Mouse (Mus musculus) heart, postnatal 25 days (tissue): ENCODE data around the gene Mlana. TPM values are rescaled to one million over a fixed set of nuclear protein-coding genes. Genes with fewer than 3 reads are reported as not detected.

Experiments used
- DNase-seq: peaks from one replicate; pipeline ENCODE4 v3.0.0; 2022; ENCODE audit warnings: low spot score
- intact Hi-C: fragments of 180-260 bp; cut with DNase I; formaldehyde crosslinking; loops from one replicate; pipeline ENCODE4 v1.15.1; 2025
- total RNA-seq, 2 experiments: library from RNA; stranded (reverse); gene quantifications; 2 replicates each; pipeline ENCODE4 v1.2.3; 2021

Gene Mlana
- total RNA-seq, 2 experiments from 2014 or later, result 0.57 to 1.0 TPM

GRCm38 (mm10) chr19:29674946-29675345 lies 22.7 kb upstream of the Mlana start:
- intact Hi-C loops, result no loop called here
- DNase-seq, result no peak

DNA sequence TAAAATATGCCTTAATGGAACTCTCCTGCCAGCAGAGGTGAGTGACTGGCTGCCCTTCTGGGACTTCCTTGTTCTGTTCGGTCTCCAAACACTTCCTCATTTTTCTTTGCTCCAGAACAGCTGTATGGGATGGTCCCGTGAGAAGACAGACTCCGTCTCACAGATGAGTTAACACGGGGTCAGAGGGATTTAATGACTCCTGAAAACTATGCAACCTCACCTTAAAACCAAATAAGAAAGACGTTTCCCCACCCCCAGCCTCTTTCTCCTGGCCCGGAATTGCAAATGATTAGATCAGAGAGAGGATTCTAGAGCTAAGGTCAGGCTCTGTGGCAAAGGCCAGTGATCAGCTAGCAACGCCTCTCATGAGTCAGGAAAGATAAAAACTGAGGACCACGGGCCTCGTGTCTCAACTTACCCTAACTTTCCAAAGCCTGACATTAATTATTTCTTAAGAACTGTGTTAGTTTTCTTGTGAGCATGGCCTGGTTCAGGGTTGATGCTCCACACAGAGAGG lies 22.0 kb upstream of the Mlana start:
- no peak for DNase-seq
- intact Hi-C loops, result no loop called here

- no peak for DNase-seq
- intact Hi-C loops, result no loop called here
Observed at GRCm38 (mm10) chr19:29676479-29677193, 21.0 kb upstream of the Mlana start.

DNA sequence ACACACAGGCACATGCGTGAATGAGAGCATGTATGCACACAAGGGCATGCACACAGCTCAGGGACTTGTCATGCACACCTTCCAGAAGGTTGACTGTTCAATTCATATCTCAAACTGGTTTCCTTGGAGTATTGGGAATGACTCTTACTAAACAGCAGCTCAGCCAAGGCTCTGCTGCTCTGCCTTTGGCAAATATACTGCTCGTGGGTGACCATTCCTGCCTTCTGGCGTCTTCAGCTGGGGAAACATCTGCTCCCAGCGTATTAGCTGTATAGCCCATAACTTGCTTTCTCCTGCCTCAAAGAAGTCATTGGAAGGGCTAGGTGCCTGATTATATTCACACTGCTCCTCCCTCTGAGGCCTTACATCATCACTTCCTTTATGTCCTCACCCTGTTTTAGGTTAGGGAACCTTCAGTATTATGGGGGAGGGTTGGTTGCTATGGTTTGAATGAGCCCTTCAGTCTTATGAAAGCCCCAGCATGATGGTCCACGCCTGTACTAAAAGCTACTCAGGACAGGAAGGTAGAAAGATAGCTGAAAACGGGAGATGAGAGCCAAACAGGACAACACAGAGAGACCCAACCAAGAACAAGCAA lies 19.3 kb upstream of the Mlana start:
- no peak for DNase-seq
- intact Hi-C loops, result no loop called here

DNA sequence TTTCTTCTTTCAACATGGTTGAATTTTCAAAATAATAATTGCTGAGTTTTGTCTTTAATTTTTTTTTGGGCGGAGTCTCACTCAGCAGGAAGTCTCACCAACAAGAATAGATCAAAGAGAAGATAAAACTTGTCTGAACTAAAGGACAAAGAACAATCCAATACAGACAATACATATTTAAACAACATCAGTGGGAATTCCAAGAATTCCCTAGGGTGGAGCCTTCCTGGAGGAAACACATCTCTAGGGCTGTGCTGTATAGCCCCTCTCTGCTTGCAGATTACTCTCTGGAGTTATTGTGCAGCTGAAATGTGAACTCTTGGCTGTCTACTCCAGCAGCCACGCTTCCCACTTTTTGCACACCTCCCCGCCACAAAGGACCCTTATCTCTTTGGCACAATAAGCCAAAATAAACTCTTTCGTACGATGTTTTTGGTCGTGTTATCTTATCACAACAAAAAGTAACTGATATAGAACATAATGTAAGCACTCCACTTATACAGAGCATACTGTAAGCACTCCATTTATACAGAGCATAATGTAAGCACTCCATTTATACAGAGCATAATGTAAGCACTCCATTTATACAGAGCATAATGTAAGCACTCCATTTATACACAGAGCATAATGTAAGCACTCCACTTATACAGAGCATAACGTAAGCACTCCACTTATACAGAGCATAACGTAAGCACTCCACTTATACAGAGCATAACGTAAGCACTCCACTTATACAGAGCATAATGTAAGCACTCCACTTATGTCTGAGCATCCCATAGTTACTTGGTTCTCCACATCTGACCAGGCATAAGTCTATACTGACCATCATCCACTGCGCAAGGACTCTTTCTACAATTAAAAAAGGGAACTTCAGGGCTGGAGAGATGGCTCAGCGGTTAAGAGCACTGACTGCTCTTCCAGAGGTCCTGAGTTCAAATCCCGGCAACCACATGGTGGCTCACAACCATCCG lies 17.2 kb upstream of the Mlana start:
- intact Hi-C loops, result loop anchor here (5.0 to 10.0 kb wide), 2 partner anchors 297 to 524 kb away; no protein-coding TSS in a partner anchor
- no peak for DNase-seq

DNA sequence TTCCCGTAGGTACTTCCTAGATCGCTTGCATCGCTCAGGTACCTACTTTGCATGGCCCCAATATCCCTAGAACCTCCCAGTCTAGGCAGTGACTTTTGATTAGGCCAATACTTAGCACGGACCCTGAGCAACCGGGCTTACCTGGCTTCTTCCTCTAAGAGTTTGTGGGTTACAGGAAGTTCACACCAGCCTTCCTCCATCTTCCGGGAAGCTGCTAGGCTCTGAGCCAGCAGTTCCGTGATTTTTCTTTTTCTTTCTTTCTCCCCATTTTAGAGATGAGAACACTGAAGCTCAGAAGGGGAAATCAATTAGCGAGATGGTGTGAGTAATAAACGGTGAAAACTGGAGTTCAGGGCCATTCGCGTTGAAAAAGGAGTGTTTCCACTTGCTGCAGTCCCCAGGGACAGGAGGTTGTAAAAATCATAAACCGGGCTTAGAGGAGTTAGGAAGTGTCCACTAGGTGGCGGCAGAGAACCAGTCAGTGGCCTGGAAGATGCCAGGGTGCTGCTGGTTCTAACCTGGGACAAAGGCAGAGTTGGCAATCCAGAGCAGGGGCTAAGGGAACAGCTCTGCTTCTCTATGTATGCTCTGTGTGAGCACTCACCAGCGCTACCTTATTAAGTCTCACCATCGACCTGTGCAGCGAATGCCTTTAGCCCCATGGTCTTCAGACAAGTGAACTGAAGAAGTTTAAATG lies 13.6 kb upstream of the Mlana start:
- DNase-seq, result peak; percentile 14
- intact Hi-C loops, result loop anchor here (2.0 to 10.0 kb wide), 3 partner anchors 137 to 521 kb away; no protein-coding TSS in a partner anchor

- intact Hi-C loops, result no loop called here
- DNase-seq, result no peak
Observed at GRCm38 (mm10) chr19:29695071-29695470, 2.6 kb upstream of the Mlana start.

- DNase-seq, result no peak
- intact Hi-C loops, result no loop called here
Observed at GRCm38 (mm10) chr19:29696309-29696708, 1.3 kb upstream of the Mlana start.

- intact Hi-C loops, result no loop called here
- no peak for DNase-seq
Observed at GRCm38 (mm10) chr19:29696840-29697239, 784 bp upstream of the Mlana start.

DNA sequence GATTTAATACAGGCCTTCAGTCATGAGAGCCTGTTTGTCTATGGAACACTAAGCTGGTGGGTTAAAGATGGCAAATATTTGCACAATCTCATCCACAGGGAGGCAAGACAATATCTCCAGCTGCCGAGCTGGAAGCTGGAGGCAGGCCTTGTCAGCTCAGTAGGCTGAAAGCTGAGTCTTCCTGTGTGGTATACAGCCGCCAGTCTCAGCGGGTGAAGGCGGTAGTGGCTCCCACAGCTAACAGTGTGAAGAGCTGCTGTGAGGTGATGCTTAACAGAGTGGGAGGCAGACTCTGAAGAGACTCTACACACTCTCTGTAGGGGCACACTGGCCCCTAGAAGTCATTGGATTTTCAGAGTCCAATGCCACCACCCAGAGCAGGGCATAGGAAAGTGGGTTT lies 4.1 kb downstream of the Mlana start:
- no peak for DNase-seq
- intact Hi-C loops, result no loop called here

GRCm38 (mm10) chr19:29704436-29704835 lies 6.8 kb downstream of the Mlana start:
- intact Hi-C loops, result no loop called here
- DNase-seq, result no peak

DNA sequence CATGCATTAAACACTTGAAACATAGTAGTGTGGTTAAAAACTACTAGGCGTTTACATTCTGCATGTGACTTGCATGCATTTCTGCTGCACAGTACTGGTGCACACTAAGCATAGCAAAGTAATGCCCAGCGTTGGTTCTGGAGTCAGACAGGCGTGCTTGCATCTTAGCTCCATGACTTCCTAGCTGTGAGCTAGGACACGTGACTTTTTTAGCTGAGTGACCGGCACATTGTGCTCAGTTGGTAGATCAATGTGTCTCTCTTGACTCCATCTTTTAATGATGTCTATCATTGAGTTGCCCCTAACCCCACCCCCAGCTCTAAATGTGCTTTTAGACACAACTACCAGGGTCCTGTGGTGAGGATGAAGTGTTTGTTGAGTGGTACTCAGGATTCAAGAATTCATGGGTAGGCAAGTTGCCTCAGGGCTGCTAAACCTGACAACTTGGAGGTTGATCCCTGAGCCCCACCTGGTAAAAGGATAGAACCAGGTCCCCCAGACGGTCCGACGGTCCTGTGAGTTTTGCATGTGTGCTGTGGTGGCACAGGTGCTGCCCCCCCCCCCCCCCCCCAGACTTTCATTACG lies 9.8 kb downstream of the Mlana start:
- intact Hi-C loops, result no loop called here
- DNase-seq, result no peak

DNA sequence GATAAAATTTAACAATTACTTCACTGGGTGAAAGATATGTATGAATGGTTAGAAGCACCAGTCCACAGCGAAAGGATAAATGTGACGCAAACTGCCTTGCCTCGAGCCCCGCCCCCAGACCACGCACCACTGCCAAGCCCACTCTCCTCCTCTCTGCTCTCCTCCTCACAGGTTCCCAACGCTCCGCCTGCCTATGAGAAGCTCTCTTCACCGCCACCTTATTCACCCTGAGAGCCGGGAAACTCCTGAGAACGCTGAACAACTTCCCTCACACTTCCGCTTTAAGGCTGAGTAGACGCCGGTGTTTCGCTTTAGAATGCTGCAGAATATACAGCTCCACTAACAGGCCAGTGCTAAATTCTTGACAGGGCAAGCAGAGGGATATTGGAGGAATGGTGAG lies 10.4 kb downstream of the Mlana start:
- DNase-seq, result no peak

DNA sequence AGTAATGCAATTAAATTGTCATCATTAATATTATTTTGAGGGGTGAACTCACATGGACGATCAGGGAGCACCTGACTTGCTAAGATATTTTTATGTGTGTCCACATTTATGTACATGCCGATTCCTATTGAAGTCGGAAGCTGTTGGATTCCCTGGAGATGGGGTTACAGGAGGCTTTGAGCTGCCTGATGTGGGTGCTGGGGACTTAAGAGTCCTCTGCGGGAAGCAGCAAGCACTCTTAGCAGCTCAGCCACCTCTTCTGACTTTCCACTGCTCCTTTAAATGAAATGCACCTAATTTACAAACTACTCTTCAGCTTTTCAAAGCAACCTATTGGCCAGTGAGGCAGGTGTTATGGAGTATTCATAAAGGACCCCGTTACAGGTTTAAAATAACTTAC lies 10.8 kb downstream of the Mlana start:
- intact Hi-C loops, result no loop called here
- DNase-seq, result no peak

More for the DNA sequence above, 10.4 kb downstream of the Mlana start:
- intact Hi-C loops, result no loop called here

DNA sequence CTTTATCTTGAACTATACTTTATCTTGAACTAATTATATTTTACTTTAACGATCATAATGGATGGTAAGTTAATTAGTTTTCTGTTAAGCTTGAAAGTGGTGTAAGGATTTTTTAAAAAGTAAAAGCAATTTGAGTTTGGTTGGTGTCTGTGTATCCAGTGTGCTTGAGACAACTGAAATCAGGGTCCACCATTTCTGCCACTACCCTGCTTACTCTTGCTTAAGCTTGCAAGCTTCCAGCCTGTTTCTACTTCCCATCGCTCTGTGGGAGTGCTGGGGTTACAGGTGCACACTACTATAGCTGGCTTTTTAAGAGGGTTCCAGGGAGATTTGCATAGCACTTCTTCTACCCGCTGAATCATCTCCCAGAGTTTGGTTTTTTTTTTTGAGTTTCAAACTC lies 11.8 kb downstream of the Mlana start:
- intact Hi-C loops, result no loop called here
- no peak for DNase-seq

DNA sequence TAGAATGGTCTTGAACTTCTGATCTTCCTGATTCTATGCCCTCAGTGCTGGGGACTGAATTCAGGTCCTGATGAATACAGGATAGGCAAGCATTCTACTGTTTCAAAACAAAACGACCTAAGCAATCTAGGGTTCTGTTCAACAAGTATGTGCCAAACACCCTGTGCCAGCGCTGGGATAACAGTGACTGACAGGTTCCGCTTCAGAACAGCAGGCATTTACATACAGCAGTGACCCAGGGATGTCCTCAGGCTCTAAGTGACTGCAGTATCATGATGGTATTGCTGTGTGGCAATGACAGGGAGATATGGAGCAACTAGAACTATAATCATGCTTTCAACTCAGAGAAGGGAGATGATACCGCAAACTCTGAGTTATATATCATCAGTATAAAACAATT lies 15.8 kb downstream of the Mlana start:
- intact Hi-C loops, result no loop called here
- no peak for DNase-seq

DNA sequence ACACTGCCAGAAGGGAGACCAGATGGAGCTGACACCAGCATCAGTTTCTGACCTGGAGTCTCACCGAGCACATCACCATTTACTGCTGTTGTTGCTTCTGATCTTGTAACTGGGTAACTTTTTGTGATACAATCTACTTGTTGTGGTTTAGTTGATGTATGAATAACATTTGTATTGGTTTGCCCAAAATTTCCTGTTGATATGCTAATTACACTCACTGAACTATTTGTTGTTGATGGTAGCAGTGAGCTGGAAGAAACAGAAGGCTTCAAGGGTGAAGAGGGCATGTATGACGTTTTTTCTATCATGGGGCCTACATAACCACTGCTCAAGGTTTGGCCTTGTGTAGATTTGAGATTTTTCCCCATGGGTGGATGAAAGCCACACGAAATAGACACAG lies 20.2 kb downstream of the Mlana start:
- no peak for DNase-seq
- intact Hi-C loops, result no loop called here

GRCm38 (mm10) chr19:29718476-29718875 lies 20.9 kb downstream of the Mlana start:
- DNase-seq, result no peak
- intact Hi-C loops, result no loop called here

GRCm38 (mm10) chr19:29735421-29735820 lies 37.8 kb downstream of the Mlana start:
- DNase-seq, result no peak
- intact Hi-C loops, result no loop called here
